Mouse (Mus musculus): ENCODE results near the gene Ppwd1. TPM values are rescaled to one million over a fixed set of nuclear protein-coding genes. Genes with fewer than 3 reads are reported as not detected.

Gene Ppwd1
- total and polyA plus RNA-seq, 2 experiments from 2014 or later, result 5.3 to 6.7 TPM

DNA sequence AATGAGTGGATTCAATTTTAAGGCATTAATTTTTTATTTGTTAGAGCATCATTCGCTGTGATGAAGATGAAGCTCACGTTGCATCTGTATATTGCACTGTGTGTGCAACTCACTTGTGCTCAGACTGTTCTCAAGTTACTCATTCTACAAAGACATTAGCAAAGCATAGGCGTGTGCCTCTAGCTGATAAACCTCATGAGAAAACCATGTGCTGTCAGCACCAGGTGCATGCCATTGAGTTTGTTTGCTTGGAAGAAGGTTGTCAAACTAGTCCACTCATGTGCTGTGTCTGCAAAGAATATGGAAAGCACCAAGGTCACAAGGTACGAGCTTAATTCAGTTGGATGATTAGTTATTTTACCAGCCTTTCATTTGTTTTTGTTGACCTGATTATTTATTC is 41.3 kb downstream of the Ppwd1 start:
- no peak overlapping the region for H3K9ac ChIP-seq (replicated peaks; ENCODE audit: low read length, poor library complexity, severe bottlenecking)
- no peaks in the 10 kb centered on the region for H3K9me3 ChIP-seq (ENCODE audit: low read length)
- WGBS, result 95% methylated on average over 4 of the region's 4 CpGs
- no peak for TF ChIP-seq CTCF (IDR thresholded peaks at IDR 0.05)
- H3K4me3 ChIP-seq (ENCODE audit: low read depth, low read length), result no peak overlapping the region
- H3K27ac ChIP-seq (ENCODE audit: low read depth, low read length), result no peak overlapping the region
- H3K4me1 ChIP-seq (ENCODE audit: insufficient read depth, low read length), result no peaks in the 10 kb centered on the region
- no peak overlapping the region for H3K4me2 ChIP-seq (ENCODE audit: low read depth, low read length, poor library complexity, severe bottlenecking)
- peaks cover 15% of the 10 kb centered on the region; the same call in 1 of the 2 replicates for H3K36me3 ChIP-seq (ENCODE audit: insufficient read depth, low read length)
- no peak for DNase-seq (ENCODE audit: low spot score)
- ATAC-seq (ENCODE audit: low FRiP score), result no peak
- no peaks in the 10 kb centered on the region for H3K27me3 ChIP-seq (ENCODE audit: insufficient read depth, low read length)

DNA sequence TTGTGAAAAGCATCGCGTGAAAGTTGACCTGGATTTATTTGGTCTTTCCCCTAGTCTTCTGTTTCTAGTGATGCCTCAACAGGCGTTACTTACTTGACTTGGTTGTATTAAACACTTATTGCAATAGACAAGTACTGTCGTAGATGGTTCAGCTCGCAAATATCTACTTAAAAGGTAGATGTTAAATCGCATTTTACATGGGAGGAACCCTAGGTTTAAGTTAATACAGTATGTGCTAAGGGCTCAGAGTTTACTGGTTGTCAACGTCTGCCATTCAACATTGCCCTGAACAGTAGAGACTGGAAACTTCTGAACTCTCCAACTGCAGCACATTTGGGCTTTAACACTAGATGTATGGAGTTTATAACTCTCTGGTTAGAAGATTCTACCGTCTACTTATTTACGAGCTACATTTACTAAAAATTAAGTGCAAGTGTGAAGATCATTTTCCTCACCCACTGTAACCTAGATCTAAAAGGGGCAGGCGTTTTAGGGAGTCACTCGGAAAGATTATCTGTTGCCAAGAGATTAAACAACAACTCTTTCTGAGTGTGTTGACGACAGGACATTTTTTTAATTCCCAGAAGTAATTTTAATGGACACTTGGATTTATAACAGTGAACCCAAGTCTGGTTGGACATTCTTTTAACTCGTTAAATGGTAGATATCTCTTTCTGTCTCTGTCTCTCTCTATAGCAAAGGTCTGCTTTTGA is 49.3 kb downstream of the Ppwd1 start:
- 20% methylated on average over 13 of the region's 13 CpGs for WGBS
- no peaks in the 10 kb centered on the region for H3K9me3 ChIP-seq (ENCODE audit: low read length)

DNA sequence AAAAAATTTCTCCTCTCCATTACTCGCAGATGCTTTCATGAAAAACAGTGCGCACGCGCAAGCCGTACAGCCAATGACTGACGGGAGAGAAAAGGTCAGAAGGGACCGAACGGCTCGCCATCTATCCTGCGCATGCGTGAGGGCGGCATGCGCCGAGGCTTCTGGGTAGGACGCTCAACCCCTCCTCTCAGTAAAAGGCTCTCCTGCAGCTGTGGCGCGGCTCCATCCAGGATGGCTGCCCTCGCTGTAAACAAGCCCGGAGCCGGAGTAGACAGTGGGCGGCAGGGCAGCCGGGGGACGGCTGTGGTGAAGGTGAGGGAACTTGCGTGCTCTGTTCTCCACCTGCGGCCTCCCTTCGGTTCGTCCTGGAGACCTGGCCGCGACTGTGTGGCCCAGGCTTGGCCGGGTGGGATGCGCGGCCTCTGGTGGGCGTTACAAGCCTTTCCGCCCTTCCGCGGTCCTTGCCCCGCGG is 50.0 kb downstream of the Ppwd1 start, which contains the start of gene Trim23:
TSS of gene Trim23 (plus strand) at position 148 of the 472 bp plus-strand sequence.
- Histone ChIP-seq H3K36me3 (ENCODE audit: insufficient read depth, low read length) (no peaks in the 10 kb centered on the region), H3K4me2 (ENCODE audit: low read depth, low read length, poor library complexity, severe bottlenecking) (peak within 1 kb of the TSS; percentile 72), H3K9ac (replicated peaks; ENCODE audit: low read length, poor library complexity, severe bottlenecking) (peak within 1 kb of the TSS; percentile 88), H3K27ac (ENCODE audit: low read depth, low read length) (peak within 1 kb of the TSS; percentile 78), H3K4me1 (ENCODE audit: insufficient read depth, low read length) (no peaks in the 10 kb centered on the region), H3K9me3 (ENCODE audit: low read length) (no peaks in the 10 kb centered on the region), H3K27me3 (ENCODE audit: insufficient read depth, low read length) (no peaks in the 10 kb centered on the region), H3K4me3 (ENCODE audit: low read depth, low read length) (peak within 1 kb of the TSS; percentile 96)
- peak; percentile 99 for ATAC-seq (ENCODE audit: low FRiP score)
- under 1% methylated on average over 38 of the region's 38 CpGs for WGBS
- peak; percentile 100 for DNase-seq (ENCODE audit: low spot score)
- TF ChIP-seq CTCF (IDR thresholded peaks at IDR 0.05), result peak; percentile 56

More for the DNA sequence above, 49.3 kb downstream of the Ppwd1 start:
- peak overlapping the region; percentile 96 for H3K4me3 ChIP-seq (ENCODE audit: low read depth, low read length)
- peak overlapping the region; percentile 78 for H3K27ac ChIP-seq (ENCODE audit: low read depth, low read length)
- H3K4me1 ChIP-seq (ENCODE audit: insufficient read depth, low read length), result no peaks in the 10 kb centered on the region
- no peaks in the 10 kb centered on the region for H3K27me3 ChIP-seq (ENCODE audit: insufficient read depth, low read length)
- H3K9ac ChIP-seq (replicated peaks; ENCODE audit: low read length, poor library complexity, severe bottlenecking), result peak overlapping the region; percentile 88
- no peak for DNase-seq (ENCODE audit: low spot score)
- 0 out of 2 replicates have a peak, but pooled peaks have one; percentile 0 for ATAC-seq (ENCODE audit: low FRiP score)
- no peaks in the 10 kb centered on the region for H3K36me3 ChIP-seq (ENCODE audit: insufficient read depth, low read length)
- peak overlapping the region; percentile 72 for H3K4me2 ChIP-seq (ENCODE audit: low read depth, low read length, poor library complexity, severe bottlenecking)
- TF ChIP-seq CTCF (IDR thresholded peaks at IDR 0.05), result no peak

DNA sequence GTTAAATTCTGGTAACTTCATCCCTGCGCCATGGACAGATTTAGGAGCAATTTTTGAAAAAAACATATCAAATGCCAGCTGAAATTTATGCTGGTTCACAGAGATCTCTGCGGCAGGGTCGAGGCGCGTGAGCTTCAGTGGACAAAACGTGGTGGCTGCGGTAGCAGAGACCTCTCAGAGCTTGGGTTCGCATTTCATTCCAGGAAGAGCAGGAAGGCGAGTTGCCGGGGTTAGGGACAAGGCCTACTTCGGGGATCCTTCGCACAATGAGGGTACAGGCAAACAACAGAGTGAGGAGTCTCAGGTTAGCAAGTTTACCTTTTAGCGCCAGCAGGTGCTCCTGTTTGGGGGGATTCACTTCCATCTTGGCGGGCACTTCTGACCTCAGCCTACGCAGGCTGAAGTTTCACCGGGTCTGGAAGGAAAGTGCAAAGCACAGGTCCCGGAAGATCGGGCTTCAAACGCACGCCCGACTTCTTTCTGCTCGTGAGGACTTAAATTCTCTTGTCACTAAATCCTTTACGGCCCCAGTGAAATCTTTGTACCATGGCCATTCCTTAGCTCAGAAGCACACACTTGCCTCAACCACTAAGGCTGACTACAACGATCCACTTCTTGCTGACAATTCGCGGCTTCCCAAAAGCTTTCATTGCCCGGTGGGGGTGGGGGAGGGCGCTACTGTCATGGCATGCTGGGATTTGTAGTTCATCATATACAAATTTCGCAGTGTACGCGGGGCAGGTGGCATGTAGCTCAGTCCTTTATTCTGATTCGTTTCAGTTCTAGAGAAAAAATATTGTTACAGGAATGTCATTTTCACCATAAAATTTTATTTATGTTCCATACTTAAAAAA is 50.6 kb downstream of the Ppwd1 start, which contains the start of gene Trappc13:
TSS of gene Trappc13 (minus strand) at position 674 of the 854 bp plus-strand sequence.
- H3K4me2 ChIP-seq (ENCODE audit: low read depth, low read length, poor library complexity, severe bottlenecking), result peak within 1 kb of the TSS; percentile 72
- H3K27ac ChIP-seq (ENCODE audit: low read depth, low read length), result peak within 1 kb of the TSS; percentile 78
- H3K9ac ChIP-seq (replicated peaks; ENCODE audit: low read length, poor library complexity, severe bottlenecking), result peak within 1 kb of the TSS; percentile 88
- ATAC-seq (ENCODE audit: low FRiP score) (peak; percentile 91), DNase-seq (ENCODE audit: low spot score) (peak; percentile 89)
- H3K27me3 ChIP-seq (ENCODE audit: insufficient read depth, low read length), result no peaks in the 10 kb centered on the region
- peak within 1 kb of the TSS; percentile 96 for H3K4me3 ChIP-seq (ENCODE audit: low read depth, low read length)
- no peaks in the 10 kb centered on the region for H3K4me1 ChIP-seq (ENCODE audit: insufficient read depth, low read length)
- under 1% methylated on average over 32 of the region's 32 CpGs for WGBS
- H3K36me3 ChIP-seq (ENCODE audit: insufficient read depth, low read length), result no peaks in the 10 kb centered on the region
- no peaks in the 10 kb centered on the region for H3K9me3 ChIP-seq (ENCODE audit: low read length)
- no peak; the same call in 1 of the 2 replicates for TF ChIP-seq CTCF (IDR thresholded peaks at IDR 0.05)

DNA sequence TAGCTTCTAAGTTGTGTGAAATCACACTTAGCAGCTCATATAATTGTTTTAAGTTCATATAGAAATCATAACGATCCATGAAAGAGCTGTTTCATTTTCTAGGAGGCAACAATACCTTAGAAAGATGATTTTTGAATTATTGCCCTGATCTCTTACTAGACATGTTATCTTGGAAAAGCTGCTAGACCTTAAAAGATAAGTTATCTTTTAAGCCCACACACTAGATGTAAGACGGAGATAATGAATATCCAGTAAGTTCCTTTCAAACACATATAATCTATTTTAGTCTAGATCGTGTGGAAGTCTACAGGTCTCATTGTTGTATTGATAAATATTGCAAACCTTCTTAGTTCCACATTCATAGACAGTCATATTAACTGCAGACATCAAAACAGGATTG is 51.8 kb downstream of the Ppwd1 start:
- H3K9ac ChIP-seq (replicated peaks; ENCODE audit: low read length, poor library complexity, severe bottlenecking), result no peak overlapping the region
- no peak overlapping the region for H3K27ac ChIP-seq (ENCODE audit: low read depth, low read length)
- 73% methylated on average over 3 of the region's 3 CpGs for WGBS
- H3K4me3 ChIP-seq (ENCODE audit: low read depth, low read length), result peak overlapping the region; percentile 96
- no peaks in the 10 kb centered on the region for H3K27me3 ChIP-seq (ENCODE audit: insufficient read depth, low read length)
- no peak for DNase-seq (ENCODE audit: low spot score)
- peak overlapping the region; percentile 56 for H3K4me2 ChIP-seq (ENCODE audit: low read depth, low read length, poor library complexity, severe bottlenecking)
- ATAC-seq (ENCODE audit: low FRiP score), result no peak
- no peaks in the 10 kb centered on the region for H3K4me1 ChIP-seq (ENCODE audit: insufficient read depth, low read length)
- no peak for TF ChIP-seq CTCF (IDR thresholded peaks at IDR 0.05)
- H3K9me3 ChIP-seq (ENCODE audit: low read length), result no peaks in the 10 kb centered on the region
- no peaks in the 10 kb centered on the region for H3K36me3 ChIP-seq (ENCODE audit: insufficient read depth, low read length)
